Mouse (Mus musculus) liver (tissue): Measurements from ENCODE around the gene Dlk1.

Source experiments
- DNase-seq: peaks from one replicate; pipeline ENCODE4 v3.0.0-alpha.2; 2020; ENCODE audit warnings: mixed read lengths

Gene Dlk1

DNA sequence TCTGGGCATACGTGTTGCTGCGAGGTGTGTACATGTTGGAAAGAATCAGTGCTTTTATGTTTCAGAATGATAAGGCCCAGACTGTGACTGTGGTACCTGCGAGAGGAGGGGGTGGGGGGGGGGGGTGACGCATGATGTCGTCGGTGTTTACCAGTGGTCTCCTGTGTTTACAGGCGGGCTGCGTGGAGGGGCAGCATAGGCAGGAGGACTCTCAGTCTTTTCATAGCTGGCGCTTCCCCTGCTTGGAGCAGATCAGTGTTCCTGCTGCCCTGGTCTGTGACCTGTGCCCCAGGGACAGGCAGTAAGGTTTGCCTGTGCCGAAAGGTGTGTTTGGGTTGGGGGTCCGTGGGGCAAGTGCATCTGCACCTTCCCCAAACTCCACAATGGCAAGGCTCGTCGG, at the start of gene Dlk1:
Dlk1 (plus strand) TSS at position 232 of the 400 bp plus-strand sequence.
- no peak for DNase-seq

DNA sequence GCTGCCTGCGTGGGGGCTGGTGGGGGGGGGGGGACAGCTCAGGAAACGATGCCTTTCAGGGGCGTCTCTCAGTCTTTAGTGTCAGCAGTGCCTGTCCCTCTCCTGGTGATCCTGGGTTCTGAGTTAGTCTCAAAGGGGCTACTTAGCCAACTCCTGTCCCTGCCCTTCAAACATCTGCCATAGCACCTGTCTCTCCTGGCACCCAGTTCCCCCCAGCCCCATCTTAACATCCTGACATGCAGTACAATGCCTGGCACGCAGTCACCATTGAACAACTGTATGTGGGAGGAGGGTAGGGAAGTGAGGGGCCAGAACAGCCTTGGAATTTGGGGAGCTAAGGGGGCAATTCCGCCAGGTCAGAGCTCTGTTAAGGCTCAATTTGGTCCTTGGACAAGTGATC, 49.7 kb upstream of the Dlk1 start:
- no peak for DNase-seq

DNA sequence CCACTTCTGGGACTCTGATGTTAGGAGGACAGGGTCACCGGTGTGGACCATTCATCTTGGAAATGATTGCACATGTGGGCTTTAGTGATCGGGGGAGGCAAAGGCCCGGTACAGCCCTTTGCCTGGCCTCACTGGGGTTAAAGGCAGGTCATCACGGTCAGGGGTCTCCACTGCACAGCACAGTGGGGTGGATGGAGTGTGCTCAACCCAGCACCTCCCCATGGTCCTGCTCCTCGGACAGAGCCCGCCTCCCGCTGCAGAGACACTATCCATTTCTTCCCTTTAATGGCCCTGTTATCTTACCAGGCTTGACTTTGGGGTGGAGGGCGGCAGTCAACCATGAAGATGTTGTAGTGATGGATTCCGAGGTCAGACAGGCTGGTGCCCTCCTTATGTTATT, 48.9 kb upstream of the Dlk1 start:
- no peak for DNase-seq

DNA sequence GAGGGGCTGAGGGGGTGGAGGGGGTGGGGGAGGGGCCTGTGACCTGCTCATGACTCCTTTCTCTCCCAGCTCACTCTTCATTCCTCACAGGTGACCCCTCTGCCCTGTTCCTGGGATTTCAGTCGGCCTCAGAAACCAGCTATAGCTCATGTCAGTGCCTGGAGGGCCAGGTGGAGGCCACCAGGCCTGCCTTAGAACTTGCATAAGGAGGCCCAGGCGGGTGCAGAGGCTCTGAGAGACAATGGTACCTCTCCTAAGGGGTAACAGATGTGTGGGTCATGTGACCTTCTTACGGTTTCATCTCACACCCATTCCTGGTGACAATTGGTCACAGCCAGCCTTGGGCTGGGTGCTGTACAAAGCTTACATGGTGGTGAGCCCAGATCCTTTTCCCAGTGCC, 46.6 kb upstream of the Dlk1 start:
- DNase-seq: no peak

GRCm38 (mm10) chr12:109410723-109411122, 41.9 kb upstream of the Dlk1 start:
- no peak for DNase-seq

GRCm38 (mm10) chr12:109411172-109412070, 41.2 kb upstream of the Dlk1 start:
- DNase-seq: no peak

DNA sequence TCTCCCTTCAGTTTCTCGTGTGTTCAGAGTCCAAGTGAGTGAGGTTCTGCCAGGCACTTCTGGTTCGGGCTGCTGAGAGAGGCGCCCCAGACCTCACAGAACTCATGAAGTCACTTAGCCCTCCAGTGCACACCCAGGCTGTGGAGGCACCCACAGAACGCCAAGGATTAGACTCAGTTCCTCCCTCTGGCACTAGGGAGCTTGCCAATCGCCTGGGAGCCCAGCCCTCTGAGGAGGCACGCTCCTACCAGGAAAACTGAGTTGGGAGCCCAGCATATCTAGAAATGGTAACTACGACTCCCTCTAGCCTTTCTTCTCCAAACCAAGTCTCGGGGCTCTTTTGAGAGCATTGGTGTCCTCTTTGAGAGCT, 40.6 kb upstream of the Dlk1 start:
- DNase-seq: no peak

- DNase-seq: peak; percentile 46
Measured at GRCm38 (mm10) chr12:109412675-109413074, 39.9 kb upstream of the Dlk1 start.

DNA sequence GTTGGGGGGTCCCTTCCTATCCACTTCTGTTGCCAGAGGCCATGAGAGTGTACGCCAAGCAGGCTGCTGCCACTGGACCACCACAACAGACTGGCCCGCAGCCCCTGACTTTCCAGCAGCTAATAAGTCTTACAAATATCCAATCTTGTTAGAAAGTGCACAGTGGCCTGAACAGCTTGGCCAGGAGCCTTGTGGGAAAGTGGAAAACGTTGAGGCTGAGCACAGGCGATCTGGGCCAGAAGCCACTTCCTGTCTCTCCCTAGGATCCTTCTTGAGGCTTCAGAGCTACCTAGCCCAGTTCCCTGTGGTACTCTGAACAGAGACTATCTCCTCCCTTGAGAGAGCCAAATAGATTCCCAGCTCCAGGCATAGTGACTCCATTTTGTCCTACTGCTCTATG, 39.3 kb upstream of the Dlk1 start:
- DNase-seq: no peak

DNA sequence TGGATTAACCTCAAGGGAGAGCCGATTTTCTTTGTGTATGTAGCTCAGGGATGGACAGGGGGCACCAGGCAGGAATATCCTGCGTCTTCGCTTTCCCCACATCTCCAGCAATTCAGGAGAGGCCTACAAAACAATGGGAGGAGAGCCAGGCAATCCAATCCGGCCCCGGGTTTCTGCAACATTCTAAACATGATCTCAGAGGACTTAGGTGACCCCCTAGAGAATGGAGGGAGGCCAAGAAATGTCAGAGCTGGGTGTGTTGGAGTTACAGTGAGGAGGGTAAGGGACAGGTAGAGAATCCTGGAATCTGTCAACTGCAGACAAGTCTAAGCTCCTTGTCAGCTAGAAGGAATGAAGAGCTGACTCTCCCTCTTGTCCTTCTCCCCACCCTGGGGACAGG, 35.9 kb upstream of the Dlk1 start:
- no peak for DNase-seq

GRCm38 (mm10) chr12:109417476-109418201, 35.0 kb upstream of the Dlk1 start:
- DNase-seq: peak; percentile 62

DNA sequence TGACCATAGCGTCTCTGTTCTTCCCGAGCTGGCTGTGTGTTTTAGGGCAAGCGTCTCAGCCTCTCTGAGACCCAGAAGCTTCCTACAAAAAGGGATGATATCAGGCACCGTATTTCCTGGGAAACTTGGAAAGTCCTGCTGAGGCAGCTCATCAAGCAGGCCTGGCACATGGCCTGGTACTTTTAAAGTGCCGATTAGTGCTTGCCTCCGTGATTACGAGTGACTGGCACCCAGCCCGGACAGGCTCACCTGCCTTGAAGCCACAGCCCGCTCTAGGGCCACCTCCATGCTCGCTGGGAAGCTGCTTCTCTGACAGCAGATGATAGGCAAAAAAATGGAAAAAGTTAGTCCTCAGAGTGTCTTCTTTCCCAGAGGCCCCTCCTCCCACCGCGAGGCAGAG, 32.6 kb upstream of the Dlk1 start:
- no peak for DNase-seq

DNA sequence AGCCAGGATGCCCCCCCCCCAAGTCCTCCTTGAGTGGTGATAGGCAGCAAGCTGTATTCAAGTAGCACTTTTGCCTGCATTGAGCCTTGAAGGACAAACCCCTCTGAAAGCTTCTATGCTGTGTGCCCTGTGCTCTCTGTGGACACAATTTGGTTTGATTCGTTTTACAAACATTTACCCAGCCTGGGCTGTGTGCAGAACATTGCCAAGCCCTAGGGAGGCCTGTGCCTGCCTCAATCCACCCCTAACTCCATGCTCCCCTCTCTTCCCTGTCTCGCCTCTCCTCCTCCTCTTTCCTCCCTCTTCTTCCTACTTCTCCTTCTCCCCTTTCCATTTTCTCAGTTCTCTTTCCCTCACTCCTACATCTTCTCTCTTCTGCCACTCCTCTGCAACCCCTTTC, 29.5 kb upstream of the Dlk1 start:
- DNase-seq: no peak

DNA sequence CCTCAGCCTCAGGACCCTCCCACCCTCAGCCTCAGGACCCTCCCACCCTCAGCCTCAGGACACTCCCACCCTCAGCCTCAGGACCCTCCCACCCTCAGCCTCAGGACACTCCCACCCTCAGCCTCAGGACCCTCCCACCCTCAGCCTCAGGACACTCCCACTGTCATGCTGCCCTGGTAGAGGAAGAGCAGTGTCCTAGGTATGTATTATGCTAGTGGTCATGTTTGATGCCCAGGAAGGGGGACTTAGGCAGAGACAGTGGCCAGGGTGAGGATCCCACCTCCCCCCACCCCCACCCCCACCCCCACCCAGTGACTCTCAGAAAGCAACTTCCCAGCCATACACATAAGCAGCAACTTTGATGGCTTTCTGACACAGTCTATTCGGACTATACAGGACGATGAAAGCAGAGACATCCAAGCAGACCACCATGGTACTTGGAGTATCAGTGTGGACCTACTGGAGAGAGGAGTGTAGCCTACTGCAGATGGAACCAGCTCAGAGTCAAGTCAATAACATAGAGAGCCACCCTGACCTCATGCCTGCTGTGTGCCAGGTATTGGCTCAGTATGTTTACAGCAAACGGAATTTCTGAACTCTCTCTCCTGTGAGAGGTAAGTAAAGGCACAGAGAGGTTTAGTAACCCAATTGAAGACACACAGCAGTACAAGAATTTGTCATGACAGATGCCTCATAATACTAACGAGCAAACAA, 28.8 kb upstream of the Dlk1 start:
- DNase-seq: no peak

DNA sequence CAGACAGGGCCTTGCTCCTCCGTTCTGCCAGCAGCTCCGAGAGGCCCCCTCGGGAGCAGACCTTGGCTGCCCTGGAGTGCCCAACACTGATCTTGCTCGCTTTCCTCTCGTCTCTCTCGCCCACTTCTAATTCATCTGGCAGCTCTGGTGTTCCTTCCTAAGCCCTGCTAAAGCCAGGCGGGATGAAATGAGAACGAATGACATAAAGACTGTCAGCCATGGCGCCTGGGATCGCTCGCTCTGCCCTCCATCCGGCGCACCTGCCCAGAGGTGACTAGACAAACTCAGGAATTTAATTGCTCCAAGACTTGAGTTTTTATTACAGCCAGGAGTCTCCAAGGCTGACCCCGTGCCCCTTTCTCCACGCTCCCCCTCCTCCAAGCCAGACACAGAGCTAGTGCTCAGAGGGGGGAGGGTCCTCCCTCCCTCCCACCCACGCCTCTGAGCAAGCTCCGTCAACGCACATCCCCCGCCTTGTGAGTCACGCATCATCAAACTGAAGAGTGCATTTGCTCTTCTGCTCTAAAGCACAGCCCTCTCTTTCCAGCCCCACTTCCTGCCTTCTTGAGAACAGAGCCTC, 27.8 kb upstream of the Dlk1 start:
- no peak for DNase-seq

DNA sequence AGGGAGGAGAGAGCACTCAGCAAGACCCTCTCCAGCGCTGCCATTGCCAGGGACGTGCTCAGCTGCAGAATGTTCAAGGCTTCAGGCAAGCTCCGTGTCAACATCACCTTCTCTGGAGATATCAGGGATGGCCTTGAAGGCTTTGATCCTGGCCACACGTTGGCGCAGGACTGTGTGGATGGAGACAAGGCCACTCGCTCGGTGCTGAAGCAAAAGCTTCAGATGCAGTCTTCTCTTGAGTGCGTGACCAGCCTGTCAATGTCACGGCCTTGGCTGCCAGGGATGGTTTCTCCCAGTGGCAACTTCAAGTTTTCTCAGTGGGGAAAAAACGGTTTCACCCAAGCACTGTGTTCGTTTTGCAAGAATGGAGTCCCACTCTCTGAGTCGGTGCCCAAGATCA, 26.6 kb upstream of the Dlk1 start:
- DNase-seq: no peak

DNA sequence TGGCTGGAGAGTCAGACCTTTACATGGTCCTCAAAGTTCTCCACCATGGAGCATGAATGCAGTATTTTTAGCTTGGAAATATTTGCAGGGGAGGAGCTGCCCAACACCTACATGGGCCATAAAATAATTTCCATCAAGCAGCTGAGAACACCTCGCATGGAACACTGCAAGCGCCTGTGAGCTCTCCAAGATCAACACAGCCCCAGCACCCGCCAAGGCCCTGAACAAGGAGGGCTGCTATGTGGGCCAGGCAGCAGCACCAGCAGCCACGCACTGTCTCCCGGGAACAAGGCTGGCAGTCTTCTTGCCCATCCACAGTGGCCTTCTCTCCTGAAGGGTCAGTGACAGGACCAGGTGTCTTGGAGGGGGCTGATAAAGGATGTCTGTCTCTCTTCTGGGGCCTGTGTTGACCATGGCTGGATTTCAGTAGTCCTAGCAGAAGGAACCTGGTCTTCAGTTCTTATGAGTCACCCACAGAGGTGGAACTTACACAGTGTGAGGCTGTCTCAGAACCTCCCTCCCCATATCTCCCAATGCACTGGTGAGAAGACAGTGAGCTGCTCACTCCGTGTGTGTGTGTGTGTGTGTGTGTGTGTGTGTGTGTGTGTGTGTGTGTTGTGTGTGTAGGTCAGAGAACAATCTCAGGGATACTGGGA, 20.0 kb upstream of the Dlk1 start:
- no peak for DNase-seq

DNA sequence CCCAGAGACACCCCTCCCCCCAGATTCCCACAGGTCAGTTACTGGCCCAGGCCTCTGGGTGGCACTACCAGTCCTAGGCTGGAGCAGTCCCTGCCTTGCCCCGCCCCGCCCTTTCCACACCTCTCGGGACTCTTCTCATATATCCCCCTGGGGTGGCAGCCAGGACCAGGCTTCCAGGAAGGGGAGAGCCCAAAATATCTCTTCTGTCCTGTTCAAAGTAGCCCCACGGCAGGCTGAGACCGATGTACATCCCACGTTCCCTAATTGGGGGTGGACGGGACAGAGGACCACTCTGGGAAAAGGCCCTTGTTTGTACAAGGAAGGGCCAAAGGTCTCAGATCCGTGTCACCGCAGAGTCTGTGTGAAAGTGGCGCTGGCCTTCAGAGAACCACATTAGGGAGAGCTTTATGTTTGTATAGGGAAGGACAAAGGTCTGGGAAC, 16.2 kb upstream of the Dlk1 start:
- peak; percentile 78 for DNase-seq

DNA sequence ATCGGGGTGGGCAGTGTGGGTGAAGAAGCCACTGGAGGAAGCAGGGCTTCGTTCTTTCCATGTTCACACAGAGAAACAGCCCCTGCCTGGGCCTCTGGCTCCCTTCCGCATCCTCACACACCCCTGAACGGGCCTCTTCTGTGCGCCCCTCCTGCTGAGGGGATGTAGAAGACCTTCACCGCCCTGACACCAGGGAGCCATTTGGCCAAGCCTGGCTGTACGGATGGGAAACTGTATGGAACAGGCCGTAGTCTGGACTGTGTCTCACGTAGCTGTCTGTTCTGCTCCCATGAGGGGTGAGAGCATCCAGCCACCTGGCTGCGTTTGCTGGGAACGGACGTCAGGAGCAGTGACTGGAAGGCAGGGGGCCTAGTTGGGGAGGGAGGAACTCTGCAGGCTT, 15.8 kb upstream of the Dlk1 start:
- peak; percentile 50 for DNase-seq

- DNase-seq: peak; percentile 90
Measured at GRCm38 (mm10) chr12:109437559-109438350, 14.9 kb upstream of the Dlk1 start.

- DNase-seq: no peak
Measured at GRCm38 (mm10) chr12:109438383-109438782, 14.2 kb upstream of the Dlk1 start.

DNA sequence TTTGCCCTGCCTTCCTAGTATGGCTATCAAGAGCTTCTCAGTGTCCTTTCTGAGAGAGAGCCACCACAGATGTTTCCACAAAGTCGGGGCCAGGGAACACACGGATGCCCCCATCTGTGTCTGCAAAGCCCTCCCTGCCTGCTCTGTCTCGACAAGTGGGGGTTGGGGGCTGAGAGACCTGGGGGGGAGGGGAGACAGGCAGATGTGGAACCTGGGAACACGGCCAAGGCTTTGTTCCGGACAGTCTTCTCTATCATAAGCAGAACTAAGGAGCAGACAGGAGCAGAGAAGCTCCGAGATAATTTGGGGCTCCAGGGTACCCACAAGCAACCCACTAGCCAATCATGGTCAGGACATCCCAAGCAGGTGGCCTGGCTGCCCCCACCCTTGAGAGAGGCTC, 12.6 kb upstream of the Dlk1 start:
- DNase-seq: no peak
